Mouse (Mus musculus): ENCODE measurements around the gene Fancf. TPM values are rescaled to one million over a fixed set of nuclear protein-coding genes. Genes with fewer than 3 reads are reported as not detected.

Fancf gene
- polyA plus RNA-seq (2015; fragmentation: Nextera tagmentation; extraction: Ambion mirVana), result 2.5 and 5.6 TPM in 2 replicates

DNA sequence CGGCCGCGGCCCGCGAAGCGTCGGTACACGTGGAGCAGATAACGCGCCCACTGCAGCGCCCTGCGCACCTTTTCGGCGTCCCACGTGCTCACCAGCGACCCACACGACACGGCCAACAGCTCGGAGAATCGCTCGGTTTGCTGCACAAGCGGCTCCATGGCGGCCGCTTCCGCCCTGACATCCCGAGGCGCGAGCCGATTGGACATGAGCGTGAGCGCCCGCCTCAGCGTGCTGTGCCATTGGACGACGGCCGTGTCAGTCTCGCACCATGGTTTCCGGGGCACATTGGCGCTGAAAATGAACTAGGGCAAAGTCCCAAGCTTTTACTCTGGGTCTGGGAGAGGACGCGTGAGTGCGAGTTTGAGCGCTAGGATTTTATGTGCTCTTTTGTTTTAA is at the start of gene Fancf:
Gene Fancf (minus strand): TSS at position 171 of the 396 bp plus-strand sequence.
- Histone ChIP-seq H3K9me3 (ENCODE audit: control insufficient read depth, low read length) (no peaks in the 10 kb centered on the region), H3K4me1 (ENCODE audit: control insufficient read depth, insufficient read depth, low read depth, low read length) (peaks cover 12% of the 10 kb centered on the region), H3K4me2 (ENCODE audit: low read length) (peak within 1 kb of the TSS; percentile 96), H3K9ac (ENCODE audit: low read depth, low read length) (peak within 1 kb of the TSS; percentile 95), H3K4me3 (ENCODE audit: low read length) (peak within 1 kb of the TSS; percentile 75), H3K27ac (ENCODE audit: low read depth, low read length) (peak within 1 kb of the TSS; percentile 99), H3K27me3 (replicated peaks; ENCODE audit: control insufficient read depth, insufficient read depth, low read length) (no peaks in the 10 kb centered on the region), H3K36me3 (ENCODE audit: control insufficient read depth, insufficient read depth, low read length) (no peaks in the 10 kb centered on the region)
- ATAC-seq, result peak; percentile 99
- under 1% methylated on average over 31 of the region's 43 CpGs for WGBS

DNA sequence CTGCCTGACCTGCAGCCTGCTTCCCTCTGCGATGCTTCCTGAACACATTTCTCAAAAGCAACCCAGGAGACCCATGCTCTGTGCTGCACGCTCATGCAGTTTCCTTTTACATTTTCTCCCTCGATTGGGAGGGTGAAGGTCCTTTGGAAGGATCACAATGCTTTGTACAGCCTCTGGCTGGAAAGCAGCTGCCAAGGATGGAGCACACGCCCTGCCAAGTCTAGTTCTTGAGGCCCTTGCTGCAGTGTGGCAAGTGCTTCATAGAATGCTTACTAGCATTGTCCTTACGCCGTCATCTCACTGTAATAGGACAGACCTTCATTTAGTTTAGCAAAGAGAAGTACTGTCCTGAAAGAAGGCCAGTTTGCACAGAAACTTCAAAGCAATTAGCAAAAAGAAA is 37.0 kb upstream of the Fancf start:
- H3K9ac ChIP-seq (ENCODE audit: low read depth, low read length), result no peak overlapping the region
- H3K27me3 ChIP-seq (replicated peaks; ENCODE audit: control insufficient read depth, insufficient read depth, low read length), result no peaks in the 10 kb centered on the region
- H3K4me1 ChIP-seq (ENCODE audit: control insufficient read depth, insufficient read depth, low read depth, low read length), result no peaks in the 10 kb centered on the region
- no peak for ATAC-seq
- no peak overlapping the region for H3K4me3 ChIP-seq (ENCODE audit: low read length)
- H3K9me3 ChIP-seq (ENCODE audit: control insufficient read depth, low read length), result no peaks in the 10 kb centered on the region
- no peak overlapping the region for H3K4me2 ChIP-seq (ENCODE audit: low read length)
- WGBS, result 69% methylated on average over 6 of the region's 6 CpGs
- H3K27ac ChIP-seq (ENCODE audit: low read depth, low read length), result no peak overlapping the region
- H3K36me3 ChIP-seq (ENCODE audit: control insufficient read depth, insufficient read depth, low read length), result no peaks in the 10 kb centered on the region

GRCm38 (mm10) chr7:51894939-51895338 is 32.9 kb upstream of the Fancf start:
- Histone ChIP-seq H3K9me3 (ENCODE audit: control insufficient read depth, low read length) (no peaks in the 10 kb centered on the region), H3K4me3 (ENCODE audit: low read length) (no peak overlapping the region), H3K4me2 (ENCODE audit: low read length) (no peak overlapping the region), H3K36me3 (ENCODE audit: control insufficient read depth, insufficient read depth, low read length) (no peaks in the 10 kb centered on the region), H3K27me3 (replicated peaks; ENCODE audit: control insufficient read depth, insufficient read depth, low read length) (no peaks in the 10 kb centered on the region), H3K4me1 (ENCODE audit: control insufficient read depth, insufficient read depth, low read depth, low read length) (no peaks in the 10 kb centered on the region), H3K27ac (ENCODE audit: low read depth, low read length) (no peak overlapping the region), H3K9ac (ENCODE audit: low read depth, low read length) (no peak overlapping the region)
- no peak for ATAC-seq
- 52% methylated on average over 2 of the region's 2 CpGs for WGBS

- no peaks in the 10 kb centered on the region for H3K9me3 ChIP-seq (ENCODE audit: control insufficient read depth, low read length)
- no peak overlapping the region for H3K4me2 ChIP-seq (ENCODE audit: low read length)
- no peaks in the 10 kb centered on the region for H3K27me3 ChIP-seq (replicated peaks; ENCODE audit: control insufficient read depth, insufficient read depth, low read length)
- 82% methylated on average over 4 of the region's 4 CpGs for WGBS
- ATAC-seq, result no peak
- H3K9ac ChIP-seq (ENCODE audit: low read depth, low read length), result no peak overlapping the region
- H3K4me3 ChIP-seq (ENCODE audit: low read length), result no peak overlapping the region
- no peaks in the 10 kb centered on the region for H3K36me3 ChIP-seq (ENCODE audit: control insufficient read depth, insufficient read depth, low read length)
- H3K27ac ChIP-seq (ENCODE audit: low read depth, low read length), result no peak overlapping the region
- no peaks in the 10 kb centered on the region for H3K4me1 ChIP-seq (ENCODE audit: control insufficient read depth, insufficient read depth, low read depth, low read length)
These were observed 32.2 kb upstream of the Fancf start for GRCm38 (mm10) chr7:51894133-51894801.

DNA sequence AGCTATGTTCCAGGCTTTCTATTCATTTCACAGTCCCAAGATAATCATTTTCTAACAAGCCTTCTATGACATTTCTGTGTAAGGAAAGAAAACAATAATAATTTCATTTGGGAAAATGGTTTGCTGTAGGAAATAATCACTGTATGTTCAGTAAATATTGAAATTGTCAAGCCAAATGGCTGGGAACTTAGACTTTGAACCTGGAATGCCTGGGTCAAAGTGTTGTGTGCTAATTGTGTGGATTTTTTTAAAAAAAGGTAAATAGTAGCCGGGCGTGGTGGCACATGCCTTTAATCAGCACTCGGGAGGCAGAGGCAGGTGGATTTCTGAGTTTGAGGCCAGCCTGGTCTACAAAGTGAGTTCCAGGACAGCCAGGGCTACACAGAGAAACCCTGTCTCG is 30.9 kb upstream of the Fancf start:
- no peaks in the 10 kb centered on the region for H3K9me3 ChIP-seq (ENCODE audit: control insufficient read depth, low read length)
- ATAC-seq, result no peak
- 82% methylated on average over 4 of the region's 4 CpGs for WGBS

GRCm38 (mm10) chr7:51892224-51892965 is 30.3 kb upstream of the Fancf start:
- WGBS, result 91% methylated on average over 1 of the region's 1 CpGs
- no peak for ATAC-seq
- H3K27me3 ChIP-seq (replicated peaks; ENCODE audit: control insufficient read depth, insufficient read depth, low read length), result no peaks in the 10 kb centered on the region
- no peak overlapping the region for H3K4me3 ChIP-seq (ENCODE audit: low read length)
- no peaks in the 10 kb centered on the region for H3K9me3 ChIP-seq (ENCODE audit: control insufficient read depth, low read length)
- no peak overlapping the region for H3K27ac ChIP-seq (ENCODE audit: low read depth, low read length)
- H3K9ac ChIP-seq (ENCODE audit: low read depth, low read length), result no peak overlapping the region
- no peaks in the 10 kb centered on the region for H3K36me3 ChIP-seq (ENCODE audit: control insufficient read depth, insufficient read depth, low read length)
- H3K4me2 ChIP-seq (ENCODE audit: low read length), result no peak overlapping the region
- H3K4me1 ChIP-seq (ENCODE audit: control insufficient read depth, insufficient read depth, low read depth, low read length), result no peaks in the 10 kb centered on the region

More for the DNA sequence above, 30.9 kb upstream of the Fancf start:
- H3K4me3 ChIP-seq (ENCODE audit: low read length), result no peak overlapping the region
- no peak overlapping the region for H3K9ac ChIP-seq (ENCODE audit: low read depth, low read length)
- no peaks in the 10 kb centered on the region for H3K27me3 ChIP-seq (replicated peaks; ENCODE audit: control insufficient read depth, insufficient read depth, low read length)
- no peaks in the 10 kb centered on the region for H3K36me3 ChIP-seq (ENCODE audit: control insufficient read depth, insufficient read depth, low read length)
- H3K4me1 ChIP-seq (ENCODE audit: control insufficient read depth, insufficient read depth, low read depth, low read length), result no peaks in the 10 kb centered on the region
- no peak overlapping the region for H3K27ac ChIP-seq (ENCODE audit: low read depth, low read length)
- H3K4me2 ChIP-seq (ENCODE audit: low read length), result no peak overlapping the region

- H3K9me3 ChIP-seq (ENCODE audit: control insufficient read depth, low read length), result no peaks in the 10 kb centered on the region
- H3K4me1 ChIP-seq (ENCODE audit: control insufficient read depth, insufficient read depth, low read depth, low read length), result no peaks in the 10 kb centered on the region
- H3K4me3 ChIP-seq (ENCODE audit: low read length), result no peak overlapping the region
- no peak overlapping the region for H3K27ac ChIP-seq (ENCODE audit: low read depth, low read length)
- 91% methylated on average over 7 of the region's 7 CpGs for WGBS
- no peak overlapping the region for H3K4me2 ChIP-seq (ENCODE audit: low read length)
- no peak overlapping the region for H3K9ac ChIP-seq (ENCODE audit: low read depth, low read length)
- no peak for ATAC-seq
- no peaks in the 10 kb centered on the region for H3K27me3 ChIP-seq (replicated peaks; ENCODE audit: control insufficient read depth, insufficient read depth, low read length)
- H3K36me3 ChIP-seq (ENCODE audit: control insufficient read depth, insufficient read depth, low read length), result no peaks in the 10 kb centered on the region
These were observed 27.5 kb upstream of the Fancf start for GRCm38 (mm10) chr7:51889601-51890000.

- Histone ChIP-seq H3K4me2 (ENCODE audit: low read length) (no peak overlapping the region), H3K4me3 (ENCODE audit: low read length) (no peak overlapping the region), H3K27me3 (replicated peaks; ENCODE audit: control insufficient read depth, insufficient read depth, low read length) (no peaks in the 10 kb centered on the region), H3K36me3 (ENCODE audit: control insufficient read depth, insufficient read depth, low read length) (no peaks in the 10 kb centered on the region), H3K9me3 (ENCODE audit: control insufficient read depth, low read length) (no peaks in the 10 kb centered on the region), H3K4me1 (ENCODE audit: control insufficient read depth, insufficient read depth, low read depth, low read length) (no peaks in the 10 kb centered on the region), H3K27ac (ENCODE audit: low read depth, low read length) (no peak overlapping the region), H3K9ac (ENCODE audit: low read depth, low read length) (no peak overlapping the region)
- 84% methylated on average over 11 of the region's 11 CpGs for WGBS
- no peak for ATAC-seq
These were observed 25.9 kb upstream of the Fancf start for GRCm38 (mm10) chr7:51887678-51888567.

DNA sequence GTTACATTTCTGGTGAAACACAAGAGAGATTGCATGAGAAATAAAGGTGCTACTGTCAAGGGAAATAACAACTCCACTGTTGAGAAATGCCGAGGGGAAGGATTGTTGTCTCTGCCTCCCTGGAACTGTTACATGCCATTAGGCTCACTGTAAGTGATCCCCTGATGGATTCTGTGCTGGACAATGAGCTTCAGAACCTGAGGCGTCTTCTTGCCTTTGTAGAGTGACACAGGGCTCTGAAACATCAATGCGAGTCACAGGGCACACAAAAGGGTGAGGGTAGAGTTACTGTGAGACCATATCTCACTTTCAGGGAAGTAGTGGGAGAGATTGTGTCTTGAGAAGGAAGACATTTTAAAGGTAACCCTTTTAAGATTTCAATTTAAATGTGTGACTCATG is 23.3 kb upstream of the Fancf start:
- ATAC-seq, result no peak
- no peaks in the 10 kb centered on the region for H3K9me3 ChIP-seq (ENCODE audit: control insufficient read depth, low read length)
- no peak overlapping the region for H3K27ac ChIP-seq (ENCODE audit: low read depth, low read length)
- no peak overlapping the region for H3K9ac ChIP-seq (ENCODE audit: low read depth, low read length)
- H3K27me3 ChIP-seq (replicated peaks; ENCODE audit: control insufficient read depth, insufficient read depth, low read length), result no peaks in the 10 kb centered on the region
- no peaks in the 10 kb centered on the region for H3K4me1 ChIP-seq (ENCODE audit: control insufficient read depth, insufficient read depth, low read depth, low read length)
- H3K4me3 ChIP-seq (ENCODE audit: low read length), result no peak overlapping the region
- no peak overlapping the region for H3K4me2 ChIP-seq (ENCODE audit: low read length)
- no peaks in the 10 kb centered on the region for H3K36me3 ChIP-seq (ENCODE audit: control insufficient read depth, insufficient read depth, low read length)
- WGBS, result 62% methylated on average over 3 of the region's 3 CpGs
